Mouse (Mus musculus) adrenal gland, postnatal 4 days (tissue): ENCODE data around the gene Gm37240. TPM values are rescaled to one million over a fixed set of nuclear protein-coding genes. Genes with fewer than 3 reads are reported as not detected.

ENCODE experiments used
- DNase-seq, 2 experiments: peaks; one replicate each; pipeline ENCODE4 v3.0.0; 2021 to 2022; ENCODE audit warnings: low spot score in 2 of 2, mixed read lengths in 2 of 2
- total RNA-seq, 2 experiments: library from RNA; stranded (reverse); gene quantifications; 2 replicates each; pipeline ENCODE4 v1.2.3; 2021

Gene Gm37240
- total RNA-seq, 2 experiments from 2014 or later = 8.0 to 8.3 TPM

GRCm38 (mm10) chr3:85442261-85442660 is 445.1 kb downstream of the Gm37240 start:
- no peak for DNase-seq

- no peak for DNase-seq
These were observed 451.9 kb downstream of the Gm37240 start for GRCm38 (mm10) chr3:85435406-85435805.

GRCm38 (mm10) chr3:85431208-85431607 is 456.1 kb downstream of the Gm37240 start:
- no peak for DNase-seq

- no peak for DNase-seq
These were observed 463.8 kb downstream of the Gm37240 start for GRCm38 (mm10) chr3:85423376-85423997.

GRCm38 (mm10) chr3:85421403-85421802 is 465.9 kb downstream of the Gm37240 start:
- no peak for DNase-seq

- no peak for DNase-seq
These were observed 469.7 kb downstream of the Gm37240 start for GRCm38 (mm10) chr3:85417663-85418062.

GRCm38 (mm10) chr3:85398841-85399240 is 488.5 kb downstream of the Gm37240 start:
- DNase-seq = no peak

GRCm38 (mm10) chr3:85398483-85398835 is 488.9 kb downstream of the Gm37240 start:
- no peak for DNase-seq

GRCm38 (mm10) chr3:85397816-85398482 is 489.4 kb downstream of the Gm37240 start:
- no peak for DNase-seq

- DNase-seq = no peak
These were observed 493.9 kb downstream of the Gm37240 start for GRCm38 (mm10) chr3:85393395-85393794.

- no peak for DNase-seq
These were observed 495.6 kb downstream of the Gm37240 start for GRCm38 (mm10) chr3:85391756-85392155.

GRCm38 (mm10) chr3:85391111-85391510 is 496.2 kb downstream of the Gm37240 start:
- DNase-seq = no peak

GRCm38 (mm10) chr3:85385371-85385770 is 501.9 kb downstream of the Gm37240 start:
- no peak for DNase-seq

- no peak for DNase-seq
These were observed 504.0 kb downstream of the Gm37240 start for GRCm38 (mm10) chr3:85383330-85383729.

GRCm38 (mm10) chr3:85378703-85379395 is 508.5 kb downstream of the Gm37240 start:
- DNase-seq = no peak

- DNase-seq = no peak
These were observed 509.2 kb downstream of the Gm37240 start for GRCm38 (mm10) chr3:85377946-85378702.

GRCm38 (mm10) chr3:85377505-85377904 is 509.8 kb downstream of the Gm37240 start:
- DNase-seq = no peak

- no peak for DNase-seq
These were observed 510.8 kb downstream of the Gm37240 start for GRCm38 (mm10) chr3:85376541-85376940.

GRCm38 (mm10) chr3:85373039-85373438 is 514.3 kb downstream of the Gm37240 start:
- no peak for DNase-seq

- no peak for DNase-seq
These were observed 517.5 kb downstream of the Gm37240 start for GRCm38 (mm10) chr3:85369847-85370246.

- no peak for DNase-seq
These were observed 518.2 kb downstream of the Gm37240 start for GRCm38 (mm10) chr3:85369157-85369556.
